Mouse (Mus musculus): ENCODE data around the gene Mrc2.

Gene Mrc2

DNA sequence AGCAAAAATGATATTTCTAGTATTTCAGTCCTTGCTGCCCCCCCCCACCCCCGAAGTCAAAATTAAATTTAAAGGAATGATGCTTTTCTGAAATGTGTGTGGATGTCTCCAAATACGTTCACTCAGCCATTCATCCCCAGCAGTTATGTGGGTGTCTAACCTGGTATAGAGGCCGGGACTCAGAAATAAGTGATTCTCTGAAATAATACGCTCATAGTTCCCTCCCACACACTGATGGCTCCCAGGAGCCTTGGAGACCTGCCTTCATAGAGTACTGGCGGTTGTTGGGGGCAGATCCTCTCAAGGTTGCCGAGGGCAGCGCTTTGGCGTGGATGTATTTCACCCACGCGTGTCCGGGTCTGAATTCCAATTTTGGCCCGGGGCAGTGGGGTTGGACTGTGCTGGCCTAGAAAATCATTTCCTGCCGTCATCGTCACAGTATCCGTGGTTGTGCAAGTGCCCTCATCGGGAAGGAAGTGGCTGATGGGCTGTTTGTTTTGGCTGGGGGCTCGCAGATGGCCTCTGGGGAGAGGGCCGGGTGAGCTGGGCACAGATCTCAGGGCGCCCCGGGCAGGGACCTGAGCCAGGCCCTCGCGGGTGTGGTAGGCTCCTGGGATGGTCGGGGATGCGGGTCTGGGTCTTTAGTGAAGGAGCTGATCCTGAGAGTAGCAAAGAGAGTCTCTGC, 19.0 kb downstream of the Mrc2 start:
- no peak for DNase-seq (ENCODE audit: low spot score in 2 of 2)

DNA sequence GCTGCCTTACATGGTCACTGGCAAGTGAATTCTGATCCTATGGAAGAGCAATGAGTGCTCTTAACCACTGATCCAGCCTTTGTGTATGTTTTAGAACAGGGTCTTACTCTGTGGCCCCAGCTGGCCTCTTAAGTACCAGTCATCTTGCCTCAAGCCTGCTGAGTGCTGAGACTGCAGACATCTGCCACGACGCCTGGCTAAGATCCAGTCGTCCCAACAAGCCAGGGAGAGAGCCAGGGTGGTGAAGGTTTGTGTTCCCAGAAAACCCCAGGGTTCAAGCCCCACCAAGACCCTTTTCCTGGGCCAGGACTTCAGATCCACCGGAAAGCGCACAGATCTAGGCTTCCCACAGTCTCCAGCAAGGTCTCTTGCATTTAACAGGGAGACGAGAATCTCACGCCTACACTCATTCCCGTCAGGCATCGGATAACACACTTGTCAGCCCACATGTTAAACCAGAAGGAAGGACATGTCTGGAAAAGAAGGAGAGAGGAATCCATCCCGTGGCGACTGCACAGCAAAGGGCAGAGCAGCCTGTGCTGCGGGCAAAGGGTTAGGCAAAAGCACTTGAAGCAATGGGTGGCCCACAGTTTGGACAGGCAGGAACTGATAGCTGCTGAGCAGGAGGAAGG, 20.0 kb downstream of the Mrc2 start:
- DNase-seq (ENCODE audit: low spot score in 2 of 2): no peak

DNA sequence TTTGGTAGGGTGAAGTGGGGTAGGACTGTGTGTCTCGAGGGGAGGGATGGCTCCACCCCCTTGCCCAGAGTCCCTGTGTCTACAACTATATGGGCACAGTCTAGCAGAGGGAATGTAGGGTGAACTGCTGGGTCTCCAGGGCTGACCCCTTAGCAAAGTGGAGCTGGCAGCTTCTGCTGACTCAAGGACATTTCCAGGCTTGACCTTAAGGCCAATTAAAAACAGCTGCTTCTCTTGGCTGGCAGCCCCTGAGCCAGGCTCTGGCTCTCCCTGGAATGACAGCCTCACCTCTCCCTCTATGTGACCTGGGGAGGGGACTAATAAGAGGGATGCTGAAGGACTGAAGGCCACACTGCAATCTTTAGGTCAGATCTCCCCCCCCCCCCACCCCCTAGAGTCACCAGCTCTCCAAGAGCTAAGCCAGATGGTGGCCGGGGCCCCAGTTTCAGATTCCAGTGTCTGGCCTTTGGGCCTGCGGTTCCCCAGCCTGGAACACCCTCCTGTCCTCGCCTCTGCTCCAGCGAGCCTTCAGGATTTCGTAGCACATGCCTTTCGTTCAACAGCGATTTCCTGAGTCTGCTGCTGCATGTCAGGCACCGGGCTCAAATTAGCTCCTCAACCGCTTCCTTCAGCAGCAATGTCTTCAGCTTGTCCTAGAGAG, 20.7 kb downstream of the Mrc2 start:
- DNase-seq (ENCODE audit: low spot score in 2 of 2): no peak

GRCm38 (mm10) chr11:105313633-105314014, 21.2 kb downstream of the Mrc2 start:
- DNase-seq (ENCODE audit: low spot score in 2 of 2): no peak

GRCm38 (mm10) chr11:105315296-105315695, 22.9 kb downstream of the Mrc2 start:
- DNase-seq (ENCODE audit: low spot score in 2 of 2): no peak

GRCm38 (mm10) chr11:105316121-105316520, 23.7 kb downstream of the Mrc2 start:
- DNase-seq (ENCODE audit: low spot score in 2 of 2): no peak

DNA sequence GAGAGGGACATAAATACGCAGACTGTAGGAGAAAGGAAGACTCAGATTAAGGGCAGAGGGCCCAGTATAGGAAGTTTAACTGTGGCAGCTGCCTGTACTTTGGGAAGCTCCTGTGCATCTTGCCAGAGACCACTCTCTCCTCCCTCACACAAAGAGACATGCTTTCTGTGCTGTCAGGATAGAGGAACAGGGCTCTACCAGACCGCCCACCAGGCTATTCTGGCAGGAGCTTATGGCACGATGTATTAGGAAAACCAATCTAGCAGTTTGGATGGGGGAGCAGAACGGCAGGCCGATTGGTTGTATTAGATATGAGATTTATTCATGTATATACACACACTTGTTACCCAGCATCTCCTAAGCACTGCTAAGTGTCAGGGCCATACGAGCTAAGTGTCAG, 25.3 kb downstream of the Mrc2 start:
- DNase-seq (ENCODE audit: low spot score in 2 of 2): no peak

DNA sequence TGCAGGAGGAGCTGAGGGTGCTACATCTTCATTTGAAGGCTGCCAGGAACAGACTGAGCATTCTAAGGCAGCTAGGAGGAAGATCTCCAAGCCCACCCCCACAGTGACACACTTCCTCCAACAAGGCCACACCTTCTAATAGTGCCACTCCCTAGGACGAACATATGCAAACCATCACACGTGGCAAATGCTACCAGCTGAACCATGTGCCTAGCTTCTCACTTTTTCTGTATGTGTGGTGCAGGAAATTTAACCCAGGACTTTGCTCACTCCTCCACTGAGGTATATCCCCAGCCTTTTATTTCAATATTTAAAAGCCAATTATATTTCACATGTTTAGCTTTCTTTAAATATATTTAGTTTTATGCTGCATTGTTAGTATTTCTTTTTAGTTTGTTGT, 28.6 kb downstream of the Mrc2 start:
- no peak for DNase-seq (ENCODE audit: low spot score in 2 of 2)

DNA sequence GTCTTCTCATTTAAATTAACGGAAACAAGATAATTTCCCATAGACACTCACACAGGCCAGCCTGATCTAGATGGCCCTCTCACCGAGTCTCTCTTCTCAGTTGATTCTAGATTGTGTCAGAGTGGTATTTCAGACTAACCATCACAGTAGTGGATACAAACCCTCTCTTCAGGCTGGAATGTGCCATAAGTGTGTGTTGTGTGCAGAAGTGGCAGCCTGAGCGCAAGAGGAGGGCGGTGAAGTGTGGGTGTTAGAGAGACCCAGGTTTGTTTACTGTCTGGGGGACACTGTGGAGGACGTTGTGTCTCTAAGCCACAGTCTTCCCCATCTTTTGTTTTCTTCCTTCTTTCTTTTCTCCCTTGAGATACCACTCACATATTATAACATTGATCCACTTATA, 31.1 kb downstream of the Mrc2 start:
- DNase-seq (ENCODE audit: low spot score in 2 of 2): no peak

DNA sequence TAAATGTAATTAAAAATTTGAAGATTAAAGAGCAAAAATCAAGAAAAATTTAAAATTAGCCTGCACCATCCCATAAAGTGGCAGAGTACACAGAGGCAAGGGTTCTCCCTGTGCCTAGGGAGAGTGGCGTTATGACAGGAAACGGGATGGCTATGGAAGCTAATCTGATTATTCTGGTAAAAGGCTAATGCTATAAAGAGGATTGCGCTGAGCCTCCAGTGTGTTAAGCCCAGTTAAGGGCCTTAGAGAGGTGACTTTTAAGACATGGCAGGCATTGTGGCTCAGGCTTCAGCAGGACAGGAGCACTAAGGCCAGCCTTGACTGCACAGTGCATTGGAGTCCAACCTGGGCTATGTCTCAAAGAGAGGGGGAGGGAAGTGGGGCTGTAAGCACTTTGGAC, 34.7 kb downstream of the Mrc2 start:
- no peak for DNase-seq (ENCODE audit: low spot score in 2 of 2)

GRCm38 (mm10) chr11:105329962-105330361, 37.5 kb downstream of the Mrc2 start:
- DNase-seq (ENCODE audit: low spot score in 2 of 2): no peak

GRCm38 (mm10) chr11:105331129-105331528, 38.7 kb downstream of the Mrc2 start:
- no peak for DNase-seq (ENCODE audit: low spot score in 2 of 2)

GRCm38 (mm10) chr11:105331732-105332131, 39.3 kb downstream of the Mrc2 start:
- peak in 1 of 2 experiments; percentile 79 for DNase-seq (ENCODE audit: low spot score in 2 of 2)

- no peak for DNase-seq (ENCODE audit: low spot score in 2 of 2)
Observed at GRCm38 (mm10) chr11:105332468-105332867, 40.0 kb downstream of the Mrc2 start.

DNA sequence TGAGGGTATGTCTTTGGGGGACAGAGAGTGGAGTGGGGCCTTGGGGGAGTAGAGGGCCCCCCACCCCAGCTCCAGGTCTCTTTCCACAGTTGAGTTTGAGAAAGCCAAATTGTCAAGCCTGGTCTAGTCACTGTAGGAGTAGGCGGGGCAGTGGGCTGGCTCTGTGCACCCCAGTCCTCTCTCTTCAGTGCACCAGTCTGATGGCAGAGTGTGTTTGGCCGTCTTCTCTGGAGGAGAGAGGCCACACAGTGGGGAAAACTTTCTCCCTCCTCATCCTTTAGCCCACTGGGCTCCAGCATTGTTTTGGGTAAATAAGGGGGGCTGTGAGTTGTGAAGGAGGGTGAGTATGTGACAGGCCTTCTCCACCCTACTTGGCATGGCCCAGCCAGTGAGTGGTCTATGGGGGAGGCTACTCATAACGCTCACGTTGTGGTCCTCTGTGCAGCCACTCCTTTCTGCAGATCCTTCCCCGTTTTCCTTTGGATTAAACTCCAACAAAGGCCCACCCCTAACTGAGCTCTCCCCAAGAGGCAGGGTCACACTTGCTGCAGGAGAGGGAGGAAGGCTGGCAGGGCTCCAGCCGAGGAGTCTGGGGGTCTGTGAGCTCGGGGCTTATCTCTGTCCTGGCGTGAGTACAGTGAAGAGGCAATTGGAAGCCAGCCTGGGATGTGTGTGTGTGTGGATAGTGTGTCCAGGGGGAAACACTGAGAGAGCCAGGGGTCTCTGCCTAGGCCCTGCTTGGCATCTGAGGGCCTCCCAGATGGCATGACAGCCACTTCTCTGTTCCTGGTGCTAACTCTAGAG, 41.6 kb downstream of the Mrc2 start:
- DNase-seq (ENCODE audit: low spot score in 2 of 2): no peak

DNA sequence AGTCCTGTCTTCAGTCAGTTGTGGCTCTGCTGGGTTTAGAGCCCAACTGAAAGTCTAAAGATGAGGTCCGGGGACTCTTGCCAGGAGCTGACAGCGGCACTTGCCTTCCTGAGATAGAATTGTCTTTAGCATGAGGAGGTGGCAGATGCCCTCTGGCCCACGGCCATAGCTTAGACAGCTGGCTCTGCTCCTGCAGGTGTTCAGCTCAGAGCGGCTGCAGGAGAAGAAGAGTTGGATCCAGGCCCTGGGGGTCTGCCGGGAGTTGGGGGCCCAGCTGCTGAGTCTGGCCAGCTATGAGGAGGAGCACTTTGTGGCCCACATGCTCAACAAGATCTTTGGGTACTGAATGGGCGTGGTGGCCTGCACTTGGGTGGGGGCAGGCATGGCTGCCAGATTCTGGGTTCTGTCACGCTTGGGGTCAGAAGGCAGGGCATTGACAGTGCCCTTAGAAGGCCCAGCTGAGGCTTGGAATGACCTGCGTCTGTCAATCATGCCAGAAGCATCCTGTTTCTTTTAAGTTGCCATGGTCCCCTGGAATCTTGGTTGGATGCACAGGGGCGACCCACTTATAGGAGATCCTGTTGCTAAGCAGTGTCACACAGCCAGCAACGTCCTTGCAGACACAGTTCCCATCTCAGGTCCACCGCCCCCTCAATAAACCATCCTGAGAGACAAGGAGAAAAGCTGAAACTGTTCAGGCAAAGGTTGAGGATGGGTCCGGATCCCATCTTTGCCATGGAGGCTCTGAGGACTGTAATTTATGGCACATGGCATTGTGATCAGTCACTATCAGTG, 46.4 kb downstream of the Mrc2 start:
- no peak for DNase-seq (ENCODE audit: low spot score in 2 of 2)

- DNase-seq (ENCODE audit: low spot score in 2 of 2): no peak
Observed at GRCm38 (mm10) chr11:105345284-105345683, 52.8 kb downstream of the Mrc2 start.

GRCm38 (mm10) chr11:105347162-105348161, 55.0 kb downstream of the Mrc2 start:
- peak; percentile 68 to 82 for DNase-seq (ENCODE audit: low spot score in 2 of 2)

- DNase-seq (ENCODE audit: low spot score in 2 of 2): no peak
Observed at GRCm38 (mm10) chr11:105348495-105348982, 56.1 kb downstream of the Mrc2 start.

- no peak for DNase-seq (ENCODE audit: low spot score in 2 of 2)
Observed at GRCm38 (mm10) chr11:105349780-105350324, 57.4 kb downstream of the Mrc2 start.
